16 mouse cellular contexts compared by ENCODE assay signal in the genomic region with DNA sequence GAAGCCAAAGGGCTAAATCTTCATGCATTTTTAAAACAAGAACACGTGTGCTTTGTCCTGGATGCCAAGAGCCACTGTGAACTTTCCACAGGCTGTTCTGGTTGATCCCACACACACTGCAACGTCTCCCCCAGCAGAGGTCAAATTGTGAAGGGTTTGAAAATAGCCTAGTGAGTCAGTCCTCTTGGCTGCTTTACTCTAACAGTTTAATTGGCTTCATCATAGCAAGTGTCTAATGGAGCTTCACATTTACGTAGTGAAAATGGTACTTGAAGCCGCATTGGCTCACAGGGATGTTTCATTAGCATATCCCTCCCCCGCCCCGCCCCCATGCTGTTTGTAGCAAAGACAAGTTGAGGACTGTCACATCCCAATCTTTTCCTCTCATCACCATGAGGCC. TPM values are rescaled to one million over a fixed set of nuclear protein-coding genes. Genes with fewer than 3 reads are reported as not detected.
DNase-seq lines count a peak whose midpoint lies in the region; ATAC-seq lines count a peak whose summit lies in the region.
"Had no signal": no experiment of that assay in that cellular context is flagged by ENCODE, and none has a peak within 500 bp of the region (broad histone marks: within the 10 kb centered on the region; RNA-seq: fewer than 3 reads in every experiment).

No protein-coding gene starts in this region.

- H3K27me3 ChIP-seq in heart, embryonic 10.5 days (ENCODE audit: insufficient read depth, poor library complexity, severe bottlenecking) = peaks cover 68% of the 10 kb centered on the region

- intact Hi-C loops in heart, postnatal 10 days (cut with DNase I) = no loop called here

- peaks cover 24% of the 10 kb centered on the region for H3K4me1 ChIP-seq in heart, embryonic 10.5 days

- no peaks in the 10 kb centered on the region for H3K9me3 ChIP-seq in heart, embryonic 10.5 days
- H3K9me3 ChIP-seq: embryonic facial prominence, embryonic 12.5 days; heart, embryonic 15.5 days; midbrain, embryonic 13.5 days; stomach, embryonic 15.5 days had no signal

- no peaks in the 10 kb centered on the region for H3K36me3 ChIP-seq in heart, embryonic 10.5 days
- H3K36me3 ChIP-seq: embryonic facial prominence, embryonic 12.5 days; G1E; heart, embryonic 15.5 days; midbrain, embryonic 13.5 days; stomach, embryonic 15.5 days had no signal

- H3K4me3 ChIP-seq in heart, embryonic 10.5 days = no peak overlapping the region
- H3K4me3 ChIP-seq: embryonic facial prominence, embryonic 12.5 days; heart, embryonic 15.5 days; midbrain, embryonic 13.5 days; stomach, embryonic 15.5 days had no signal

- no peak overlapping the region for H3K27ac ChIP-seq in heart, embryonic 10.5 days
- H3K27ac ChIP-seq: embryonic facial prominence, embryonic 12.5 days; heart, embryonic 15.5 days; midbrain, embryonic 13.5 days had no signal

- DNase-seq in CD4-positive, CD25-positive, alpha-beta regulatory T cell, adult 2 months (ENCODE audit: low read depth, low spot score) = peak; percentile 30
- DNase-seq in heart, adult 9 months (ENCODE audit: low spot score in 2 of 2) = peak; percentile 46 to 58
- DNase-seq in heart, embryonic 10.5 days (ENCODE audit: low spot score) = no peak
- peak; percentile 40 for DNase-seq in NIH3T3 (ENCODE audit: low read depth)
- peak; percentile 68 to 76 for DNase-seq in heart, postnatal 10 days
- DNase-seq in lung, postnatal 4 days = no peak
- no peak for DNase-seq in layer of hippocampus, adult 18-20 months (ENCODE audit: low spot score in 2 of 2)
- DNase-seq: kidney, postnatal 25 days; layer of hippocampus, postnatal 36 days had no signal

- 38% methylated on average over 6 of the region's 6 CpGs for WGBS in heart, embryonic 10.5 days

- ATAC-seq in CD4-positive, CD25-positive, alpha-beta regulatory T cell, adult 4 months = no peak
- ATAC-seq: forebrain, embryonic 16.5 days; midbrain, embryonic 13.5 days had no signal

RNA-seq across cellular contexts. Expression of gene Npas2, which starts 2.6 kb away (rescaled TPM):
- under 1 TPM; 0.17 to 0.32 TPM for polyA plus RNA-seq in CD4-positive, CD25-positive, alpha-beta regulatory T cell, adult 4 months (2017; shearing (Covaris generic))
- polyA plus RNA-seq in heart, embryonic 10.5 days (2016; fragmentation: Nextera tagmentation; extraction: Ambion mirVana) = 0.10 and 0.18 TPM in 2 replicates
- 10 to 100 TPM; 11.0 to 15.0 TPM for total RNA-seq in heart, postnatal 10 days (2021)
- 10 to 100 TPM; 37.2 to 44.9 TPM for total RNA-seq in layer of hippocampus, adult 18-20 months (2021)
- polyA plus RNA-seq: G1E had no signal

Comparison
In these comparisons a context has a peak if more than half of its experiments do, and no peak if none do; other contexts are left out.
1. DNase-seq: peak in CD4-positive, CD25-positive, alpha-beta regulatory T cell, adult 2 months (single experiment), heart, adult 9 months (2 of 2), NIH3T3 (single experiment) and heart, postnatal 10 days (2 of 2); none in heart, embryonic 10.5 days (single experiment), lung, postnatal 4 days (0 of 2) and layer of hippocampus, adult 18-20 months (0 of 2).